Mouse (Mus musculus): ENCODE measurements around the gene Meis2.
A peak's percentile ranks its signal among the peaks of the same experiment; 100 is the strongest.

Meis2 gene

DNA sequence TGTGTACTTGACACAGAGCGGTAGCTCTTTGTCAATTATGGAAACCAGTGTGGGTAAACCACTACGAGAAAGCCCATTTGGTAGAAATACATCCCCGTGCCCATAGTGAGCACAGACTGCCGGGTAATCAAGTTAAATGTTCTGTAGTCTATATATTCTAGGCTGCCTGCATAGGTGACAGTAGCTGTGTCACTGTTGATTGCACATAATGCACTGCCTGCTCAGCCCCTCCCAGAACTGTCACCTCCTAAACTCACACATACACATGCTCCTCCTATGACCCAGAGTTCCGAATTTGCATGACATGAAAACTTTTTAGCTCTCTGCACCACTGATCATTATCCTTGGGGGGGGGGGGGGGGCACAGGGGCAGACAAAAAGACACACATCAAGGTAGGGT, 65.1 kb downstream of the Meis2 start:
- no peak for DNase-seq (ENCODE audit: low read depth, low spot score)

DNA sequence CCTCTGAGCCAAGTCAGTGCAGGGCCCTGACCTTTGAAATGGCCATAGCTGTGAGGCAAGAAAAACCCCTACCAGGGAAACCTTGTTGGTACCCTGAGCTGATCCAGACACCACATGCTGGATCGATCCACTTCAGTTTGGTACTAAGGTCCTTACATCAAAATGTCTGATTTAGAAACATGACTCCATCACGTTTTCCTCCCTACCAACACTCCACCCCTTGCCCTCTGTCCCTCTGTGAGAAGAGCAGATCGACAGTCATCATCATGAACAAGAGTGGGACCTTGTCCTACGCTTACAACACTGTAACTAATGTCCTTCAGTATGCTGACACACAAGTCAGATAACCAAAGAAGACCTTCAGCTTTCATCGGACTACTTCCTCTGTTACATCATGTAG, 66.8 kb downstream of the Meis2 start:
- no peak for DNase-seq (ENCODE audit: low read depth, low spot score)

DNA sequence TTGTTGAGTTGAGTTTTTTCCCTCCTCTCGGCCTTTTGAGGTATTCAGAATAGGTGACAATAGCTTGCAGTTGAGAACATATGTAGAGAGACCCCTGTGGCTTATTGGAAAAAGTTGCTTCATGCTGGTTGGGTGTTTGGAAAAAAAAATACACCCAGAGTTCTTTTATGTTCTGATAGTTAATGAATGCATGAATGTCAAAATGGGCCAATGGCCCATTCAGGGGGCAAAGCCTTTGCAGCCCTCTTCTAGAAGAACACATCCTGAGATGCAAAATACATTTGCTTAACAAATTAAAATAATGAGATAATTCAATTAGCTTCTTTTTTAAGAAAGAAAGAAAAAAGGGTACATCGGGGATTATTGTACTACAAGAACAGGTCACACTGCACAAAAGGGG, 69.2 kb downstream of the Meis2 start:
- DNase-seq (ENCODE audit: low read depth, low spot score): no peak

DNA sequence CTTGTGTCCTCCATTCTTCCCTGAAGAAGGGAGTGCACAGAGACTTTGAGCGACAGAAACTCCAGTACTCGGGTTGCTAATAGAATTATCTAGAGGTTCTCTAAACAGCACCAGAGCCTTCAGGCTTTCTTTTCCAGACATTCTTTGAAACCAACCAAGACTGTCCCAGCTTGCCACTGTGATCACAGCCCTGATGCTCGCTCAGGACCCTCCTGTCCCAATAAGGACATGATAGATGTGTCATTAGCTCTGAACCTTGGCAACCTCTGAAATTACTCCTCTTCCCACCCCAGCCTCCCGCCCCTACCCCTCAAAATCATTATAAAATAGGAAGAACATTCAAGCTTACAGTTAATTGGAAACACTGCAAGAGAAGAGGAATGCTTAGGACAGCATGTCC, 71.8 kb downstream of the Meis2 start:
- no peak for DNase-seq (ENCODE audit: low read depth, low spot score)

DNA sequence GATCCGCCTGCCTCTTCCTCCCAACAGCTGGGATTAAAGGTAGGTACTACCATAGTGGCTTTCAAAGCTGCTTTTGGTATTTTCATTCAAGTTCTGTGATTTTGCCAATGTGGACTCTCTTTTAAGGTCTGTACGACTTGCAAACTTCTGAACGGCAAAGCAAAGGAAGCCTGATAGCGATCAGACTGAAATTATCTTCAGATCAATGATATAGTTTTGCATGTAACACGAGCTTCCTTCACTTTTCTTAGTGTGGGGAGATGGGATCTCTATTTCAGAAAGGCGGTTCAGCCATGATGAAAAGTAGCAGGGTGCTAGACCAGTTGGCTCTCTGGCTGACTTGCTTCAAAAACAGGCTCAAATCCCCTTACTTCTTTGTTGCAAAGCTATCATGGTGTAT, 76.4 kb downstream of the Meis2 start:
- DNase-seq (ENCODE audit: low read depth, low spot score): no peak

DNA sequence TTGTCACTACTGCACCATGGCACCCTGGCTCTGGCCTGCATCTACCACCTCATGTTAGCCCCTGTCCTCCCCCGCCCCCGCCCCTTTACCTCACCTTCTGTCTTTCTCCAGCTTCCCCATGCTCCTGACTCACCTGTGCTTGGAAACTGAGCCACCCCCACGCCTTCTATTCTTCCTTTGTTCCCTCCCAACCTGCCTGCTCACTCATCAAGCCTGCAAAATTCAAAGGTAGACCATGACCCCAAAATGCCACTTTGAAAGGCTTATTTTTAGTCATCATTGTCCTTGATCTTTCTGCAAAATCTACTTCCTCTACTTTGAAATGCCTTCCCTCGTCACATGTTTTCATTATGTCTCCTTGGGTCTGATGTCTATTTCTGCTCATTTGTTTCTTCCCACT, 77.2 kb downstream of the Meis2 start:
- no peak for DNase-seq (ENCODE audit: low read depth, low spot score)

DNA sequence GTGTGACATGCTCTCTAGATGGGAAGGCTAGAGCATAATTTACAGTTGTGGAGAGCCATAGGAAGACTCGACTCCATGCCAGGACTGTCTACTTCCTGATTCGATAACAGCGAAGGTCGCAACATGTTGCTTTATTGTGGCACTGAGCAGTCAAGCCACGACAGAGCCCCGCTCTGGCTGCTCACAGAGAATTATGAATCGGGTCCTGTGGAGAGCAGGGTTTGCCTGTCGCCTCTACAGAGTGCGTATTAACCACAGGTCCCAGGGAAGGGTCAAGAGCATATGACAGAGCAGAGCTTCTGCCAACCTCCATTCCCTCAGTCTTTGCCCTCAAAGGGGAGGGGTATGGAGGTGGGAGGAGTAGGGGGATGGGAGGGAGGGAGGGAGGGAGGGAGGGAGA, 80.7 kb downstream of the Meis2 start:
- DNase-seq (ENCODE audit: low read depth, low spot score): no peak

DNA sequence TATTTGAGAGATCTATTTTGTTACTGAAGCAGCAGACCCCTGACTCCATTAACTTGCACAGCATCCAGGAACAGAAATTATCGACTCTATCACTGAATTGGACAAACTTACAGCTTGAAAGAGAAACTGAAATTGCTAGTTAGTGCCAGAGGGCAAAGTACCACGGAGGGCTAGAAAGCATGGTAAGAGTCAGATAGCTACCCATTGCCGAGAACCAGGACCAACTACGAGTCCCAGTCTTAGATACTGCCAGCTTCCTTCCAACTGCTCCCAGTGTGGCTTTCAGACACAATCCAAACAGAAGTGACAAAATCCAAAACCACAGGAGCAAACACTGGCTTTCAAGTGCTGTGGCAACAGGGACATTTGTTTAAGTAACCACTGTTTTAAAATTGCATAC, 81.2 kb downstream of the Meis2 start:
- DNase-seq (ENCODE audit: low read depth, low spot score): no peak

DNA sequence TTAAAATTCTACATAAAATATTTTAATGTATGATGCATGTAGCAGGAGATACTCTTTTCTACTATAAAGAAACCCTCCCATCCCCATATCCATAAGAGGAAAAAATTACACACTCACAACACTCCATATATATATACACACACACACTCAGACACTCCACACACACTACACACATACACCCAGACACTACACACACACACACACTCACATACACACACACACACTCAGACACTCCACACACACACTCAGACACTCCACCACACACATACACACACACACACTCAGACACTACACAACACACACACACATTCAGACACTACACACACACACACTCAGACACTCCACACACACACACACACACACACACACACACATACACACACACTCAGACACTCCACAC, 85.1 kb downstream of the Meis2 start:
- DNase-seq (ENCODE audit: low read depth, low spot score): no peak

DNA sequence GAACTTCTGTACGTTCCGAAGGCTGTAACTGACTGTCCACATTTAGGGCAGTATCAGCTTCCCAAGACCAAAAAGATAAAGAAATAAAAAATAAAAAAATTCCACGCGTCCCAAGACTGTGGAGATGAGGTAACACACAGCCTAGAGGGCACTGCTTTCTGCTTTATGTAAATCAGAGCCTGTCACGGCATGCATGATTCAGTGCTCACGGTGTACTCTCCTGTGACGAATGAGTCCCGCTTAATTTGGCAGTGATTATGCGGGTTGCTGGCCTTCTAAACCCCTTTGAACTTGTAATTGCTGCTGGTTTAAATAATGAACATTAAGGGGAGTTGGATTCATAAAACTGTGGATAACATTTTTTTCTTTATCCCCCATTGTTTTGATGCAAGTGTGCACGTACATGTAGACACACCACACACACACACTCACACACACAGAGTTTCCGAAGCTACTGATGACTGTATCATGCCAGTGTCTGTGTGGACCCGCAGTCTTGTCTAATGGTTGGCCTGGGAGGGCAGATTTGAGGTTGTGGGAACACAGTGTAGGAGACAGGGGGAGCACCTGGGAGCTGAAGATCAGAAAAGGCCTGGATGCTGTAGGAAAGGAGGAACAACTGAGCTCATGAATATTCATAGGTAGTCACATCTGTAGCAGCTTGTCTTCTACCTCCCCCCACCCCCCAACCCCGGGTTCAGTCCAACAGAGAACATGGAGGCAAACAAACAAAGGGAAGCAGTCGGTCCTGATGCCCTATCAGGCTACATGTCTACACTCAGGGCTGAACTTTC, 85.8 kb downstream of the Meis2 start:
- no peak for DNase-seq (ENCODE audit: low read depth, low spot score)

DNA sequence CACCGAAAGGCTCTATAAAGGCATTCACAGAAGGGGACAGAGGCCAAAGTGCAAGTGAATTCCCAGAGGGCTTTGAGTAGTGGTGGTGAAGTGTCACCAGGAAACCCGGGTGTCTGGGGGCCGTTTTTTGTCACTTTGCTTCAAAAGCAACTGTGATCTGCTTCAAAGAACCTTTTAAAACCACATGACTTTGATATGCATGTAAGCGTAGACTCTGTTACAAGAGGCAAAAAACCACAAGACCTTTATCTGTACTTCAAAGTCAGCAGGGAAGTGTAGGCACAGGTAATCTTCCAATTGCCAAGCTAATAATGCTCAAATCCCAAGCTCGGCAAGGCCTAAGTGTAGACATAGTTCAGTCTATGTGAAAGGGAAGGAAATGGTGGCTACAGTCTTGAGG, 87.0 kb downstream of the Meis2 start:
- DNase-seq (ENCODE audit: low read depth, low spot score): no peak

DNA sequence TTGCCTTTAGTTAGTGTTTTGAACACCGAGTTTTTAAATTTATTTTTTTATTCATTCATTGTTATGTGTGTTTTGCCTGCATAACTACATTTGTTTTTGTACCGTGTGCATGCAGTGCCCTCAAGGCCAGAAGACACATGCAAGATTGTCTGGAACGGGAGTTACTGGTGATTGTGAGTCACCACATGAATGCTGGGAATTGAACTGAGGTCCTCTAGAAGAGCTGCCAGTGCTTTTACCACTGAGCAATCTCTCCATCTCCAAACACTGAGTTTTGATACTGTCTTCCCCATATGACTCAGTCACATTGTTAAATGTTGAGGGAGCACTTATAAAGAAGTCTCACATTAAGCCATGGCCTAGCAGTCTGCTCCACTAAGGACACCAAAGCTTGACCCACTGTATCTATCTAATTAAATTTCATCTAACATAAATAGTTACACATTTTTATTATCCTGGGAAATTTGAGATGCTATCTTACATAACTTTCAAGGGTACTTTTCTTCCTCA, 94.3 kb downstream of the Meis2 start:
- DNase-seq (ENCODE audit: low read depth, low spot score): no peak

DNA sequence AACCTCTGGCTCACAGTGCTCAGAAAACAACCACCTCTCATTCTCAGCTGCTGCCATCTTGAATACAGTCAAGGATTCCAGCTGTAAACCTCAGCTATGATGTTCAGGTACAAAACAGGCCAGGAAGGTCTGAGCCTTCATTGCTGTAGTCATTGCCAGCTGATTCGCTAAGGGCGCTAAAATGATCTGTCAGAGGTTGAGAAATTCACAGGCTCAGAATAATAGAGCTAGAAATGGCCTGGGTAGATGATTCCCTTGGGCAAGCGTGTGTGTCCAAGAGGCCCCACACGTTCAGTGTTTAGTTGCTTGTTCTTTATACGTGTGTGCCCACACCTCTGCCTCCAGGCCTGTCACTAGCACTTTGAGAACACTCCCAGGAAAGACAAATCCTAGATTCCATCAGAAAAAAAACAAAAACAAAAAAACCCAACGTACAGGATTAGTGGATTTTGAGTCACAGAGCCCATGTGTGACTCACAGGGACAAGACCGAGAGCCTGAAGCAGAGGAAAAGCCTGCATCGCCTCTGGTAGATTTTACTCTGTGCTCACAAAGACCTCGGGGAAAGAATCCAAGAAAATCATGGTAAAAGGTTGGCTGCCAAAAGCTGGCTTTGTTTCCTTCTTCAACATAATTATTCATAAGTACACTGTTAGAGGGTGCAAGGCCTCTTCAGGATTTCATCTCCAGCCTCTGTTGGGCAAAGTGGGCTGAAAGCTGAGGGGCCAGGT, 95.4 kb downstream of the Meis2 start:
- no peak for DNase-seq (ENCODE audit: low read depth, low spot score)

DNA sequence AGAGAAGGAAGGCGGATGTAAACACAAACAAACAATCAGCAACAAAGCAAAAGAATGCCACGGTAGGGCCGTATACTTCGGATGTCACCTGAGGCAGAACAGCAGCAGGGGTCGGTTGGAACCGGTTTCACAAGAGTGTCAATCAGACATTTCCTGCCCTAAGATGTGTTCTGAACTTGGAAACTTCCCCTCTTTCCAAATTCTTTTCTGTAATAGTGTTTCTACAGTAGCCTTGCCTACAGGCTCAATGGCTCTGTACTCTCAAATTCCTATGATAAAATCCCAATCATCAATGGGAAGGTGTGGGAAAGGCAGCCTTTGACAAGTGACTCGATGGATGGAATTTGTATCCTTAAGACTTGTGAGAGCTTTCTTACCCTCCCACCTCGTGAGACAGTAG, 96.4 kb downstream of the Meis2 start:
- no peak for DNase-seq (ENCODE audit: low read depth, low spot score)

DNA sequence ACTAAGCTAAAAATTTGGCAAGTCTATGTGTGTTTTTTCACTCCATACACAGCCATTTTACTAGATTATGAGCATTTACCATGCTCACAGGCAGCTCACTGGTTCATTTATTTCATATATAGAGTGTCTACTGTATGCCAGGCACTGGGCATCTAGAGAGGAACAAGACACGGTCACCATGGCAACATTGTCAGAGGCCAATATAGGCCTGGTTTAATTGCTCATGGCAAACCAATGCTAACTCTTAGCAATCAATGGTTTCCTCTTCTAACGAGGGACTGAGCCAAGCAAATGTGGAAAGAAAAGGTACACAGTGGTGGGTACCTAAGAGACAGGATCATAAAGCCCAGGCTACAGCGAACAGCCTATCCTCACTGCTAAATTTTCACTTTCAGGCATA, 100.7 kb downstream of the Meis2 start:
- no peak for DNase-seq (ENCODE audit: low read depth, low spot score)

DNA sequence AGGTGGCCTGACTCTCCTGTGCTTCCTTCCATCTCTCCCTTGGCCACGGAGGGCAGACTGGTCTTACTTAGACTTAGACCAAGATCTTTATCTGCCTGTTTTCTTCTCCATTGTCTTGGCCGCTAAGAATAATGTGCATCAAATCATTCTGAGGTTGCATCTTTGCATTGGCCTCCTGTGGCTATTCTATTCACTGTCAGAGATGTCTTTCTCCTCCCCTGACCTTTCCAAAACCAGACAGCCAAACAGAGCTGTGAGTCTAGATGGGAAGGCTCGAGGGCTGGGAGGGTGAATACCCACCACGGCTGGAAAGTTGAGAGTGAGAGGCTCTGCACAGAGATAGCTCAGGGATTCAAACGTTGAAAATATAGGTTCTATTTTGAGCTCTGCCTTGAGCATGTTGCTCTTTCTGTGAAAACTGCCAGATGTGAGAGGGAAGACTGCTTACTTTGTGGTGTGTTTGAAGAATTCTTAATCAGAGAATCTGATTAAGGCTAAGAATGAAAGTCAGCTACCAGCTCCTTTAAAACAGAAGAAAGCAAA, 102.3 kb downstream of the Meis2 start:
- peak; percentile 31 for DNase-seq (ENCODE audit: low read depth, low spot score)

DNA sequence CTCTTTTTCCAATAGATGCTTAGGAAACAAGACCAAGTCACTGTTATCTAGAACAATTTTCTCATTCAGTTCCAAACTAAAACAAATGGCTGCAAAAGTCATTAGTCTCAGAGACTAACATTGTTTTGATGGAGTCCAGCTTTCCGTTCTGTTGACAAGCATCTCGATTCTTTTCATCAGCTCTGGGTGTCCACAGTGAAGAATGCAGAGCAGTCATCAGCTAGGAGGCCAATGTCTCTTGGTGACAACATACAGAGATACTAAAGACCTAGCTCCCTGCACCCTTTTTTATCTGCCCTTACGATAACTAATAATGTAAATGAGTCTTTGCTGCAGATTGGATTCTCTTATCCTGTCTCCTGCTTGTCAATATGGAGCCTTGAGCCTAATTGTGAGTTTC, 102.9 kb downstream of the Meis2 start:
- DNase-seq (ENCODE audit: low read depth, low spot score): no peak

DNA sequence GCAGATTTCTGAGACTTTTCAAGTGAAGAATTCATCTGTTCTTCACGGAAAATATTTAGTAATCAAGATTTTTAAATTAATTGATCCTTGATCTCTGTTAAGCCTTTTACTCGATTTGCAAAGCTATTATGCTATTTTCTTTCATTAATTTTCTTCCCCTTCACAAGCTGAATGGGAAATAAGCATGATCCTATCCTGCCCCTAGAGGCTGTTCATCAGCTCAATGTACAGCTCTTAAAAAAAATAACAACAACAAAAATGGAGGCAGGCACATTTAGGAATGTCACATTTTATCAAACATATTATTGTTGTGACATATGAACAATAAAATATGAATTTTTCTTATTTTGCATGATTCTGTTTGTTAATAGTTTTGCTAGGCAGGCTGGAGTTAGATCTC, 103.5 kb downstream of the Meis2 start:
- no peak for DNase-seq (ENCODE audit: low read depth, low spot score)

DNA sequence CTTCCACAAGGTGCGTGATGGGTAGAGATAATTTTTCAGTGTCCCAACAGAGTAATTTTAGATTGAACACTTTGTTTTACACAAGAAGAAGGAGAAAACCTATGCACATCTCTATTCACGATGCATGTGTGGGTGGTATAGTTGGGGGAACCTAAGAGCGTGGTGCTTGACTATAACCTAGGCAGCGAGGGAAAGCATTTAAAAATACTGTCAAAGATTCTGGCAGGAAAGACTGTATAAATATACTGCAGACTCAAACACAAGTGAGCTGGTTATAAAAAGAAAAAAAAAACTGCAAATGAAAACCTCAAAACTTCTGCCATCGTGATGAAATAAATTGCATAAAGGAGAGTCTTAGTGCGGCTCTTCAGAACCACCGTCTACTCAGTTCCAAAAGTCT, 105.0 kb downstream of the Meis2 start:
- peak; percentile 43 for DNase-seq (ENCODE audit: low read depth, low spot score)

DNA sequence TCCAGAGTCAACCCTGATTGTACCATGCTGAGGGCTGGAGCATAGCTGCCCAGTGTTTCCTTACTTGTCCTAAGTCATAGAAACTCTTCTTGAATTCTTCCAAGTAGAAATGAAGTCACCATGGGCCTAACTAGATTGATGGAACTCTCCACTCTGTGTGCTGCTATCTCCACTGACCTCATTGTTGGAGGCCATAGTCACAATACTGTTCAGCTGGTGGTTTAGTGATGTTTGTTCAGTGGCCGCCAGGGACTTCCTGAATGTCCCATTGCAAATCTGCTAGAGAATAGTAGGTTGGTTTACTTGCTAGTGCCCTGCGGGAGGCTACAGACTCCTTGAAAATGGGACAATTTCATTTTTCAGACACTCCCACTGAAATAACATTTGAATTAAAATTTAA, 108.9 kb downstream of the Meis2 start:
- no peak for DNase-seq (ENCODE audit: low read depth, low spot score)

DNA sequence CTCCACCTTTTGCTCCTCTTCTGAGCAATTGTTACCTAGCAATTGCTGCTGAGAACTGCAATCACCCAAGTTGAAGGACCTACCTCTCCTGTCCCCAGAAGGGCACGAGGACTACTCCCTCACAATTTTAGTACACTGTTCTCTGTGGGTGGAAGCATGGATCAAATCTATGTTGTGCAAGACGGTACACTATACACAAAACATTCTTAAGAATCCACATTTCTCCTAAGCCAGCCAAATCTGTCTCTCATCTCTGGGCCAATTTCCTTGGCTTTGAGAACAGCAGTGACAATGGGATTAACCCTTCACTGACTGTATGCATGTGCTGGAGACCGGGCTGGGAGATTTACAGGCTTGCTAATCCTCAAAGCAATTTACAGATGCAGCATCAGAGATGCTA, 115.0 kb downstream of the Meis2 start:
- no peak for DNase-seq (ENCODE audit: low read depth, low spot score)

DNA sequence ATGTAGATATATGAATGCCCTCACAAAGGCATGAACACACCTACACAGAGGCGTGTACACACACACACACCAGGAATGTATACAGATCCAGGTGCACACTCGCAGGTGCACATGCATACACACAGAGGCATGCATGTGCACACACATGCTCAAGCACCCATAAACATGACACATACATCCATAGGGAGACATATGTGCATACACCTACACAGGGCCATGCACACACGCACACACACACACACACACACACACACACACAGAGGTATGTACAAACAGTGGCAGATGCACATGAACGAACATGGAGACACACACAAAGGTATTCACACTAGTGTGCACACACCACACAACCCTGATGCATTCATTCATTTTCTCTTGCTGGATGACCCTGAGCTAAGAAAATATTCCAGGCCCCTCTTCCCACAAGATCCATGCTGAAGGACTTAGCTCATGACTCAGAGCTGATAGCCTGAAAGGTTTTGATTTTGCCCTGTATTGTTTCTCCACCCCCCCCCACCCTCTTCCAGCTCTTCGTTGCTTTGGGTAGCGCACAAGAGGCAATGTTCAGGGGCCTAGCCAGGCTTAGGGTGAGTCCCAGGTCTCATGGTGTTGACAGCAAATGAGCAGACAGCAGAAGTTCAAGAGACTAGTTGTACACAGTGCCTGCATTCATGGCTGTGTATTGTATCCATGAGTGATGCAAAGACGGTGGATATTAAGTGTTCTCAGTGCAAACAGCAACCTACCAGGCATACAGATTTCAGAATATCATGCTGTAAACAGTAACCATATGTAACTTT, 116.8 kb downstream of the Meis2 start:
- DNase-seq (ENCODE audit: low read depth, low spot score): no peak

Data from telencephalon, adult 2 months (tissue).